Mouse (Mus musculus) olfactory bulb, adult 2 months (tissue): Measurements from ENCODE around the gene Bdh1. TPM values are rescaled to one million over a fixed set of nuclear protein-coding genes. Genes with fewer than 3 reads are reported as not detected.
A peak's percentile ranks its signal among the peaks of the same experiment; 100 is the strongest.

ENCODE experiments used
- H3K27ac ChIP-seq: fragments of 200-500 bp; 2 replicates; pipeline ENCODE4 v1.5.1; 2012; ENCODE audit warnings: low read depth, low read length; ENCODE audit not compliant: insufficient read depth
- H3K4me1 ChIP-seq: fragments of 200-500 bp; 2 replicates; pipeline ENCODE4 v1.6.1; 2012; ENCODE audit warnings: low read length; ENCODE audit not compliant: control insufficient read depth, insufficient read depth
- H3K4me3 ChIP-seq: fragments of 200-500 bp; 2 replicates; pipeline ENCODE4 v1.5.1; 2012; ENCODE audit warnings: mild to moderate bottlenecking, low read depth, low read length, moderate library complexity; ENCODE audit not compliant: insufficient read depth
- CTCF ChIP-seq: fragments of 200-500 bp; IDR thresholded peaks from 2 replicates; pipeline ENCODE4 v1.5.1; 2012; ENCODE audit warnings: low read depth, mild to moderate bottlenecking, low read length, moderate library complexity; ENCODE audit not compliant: insufficient read depth
- POLR2A ChIP-seq: fragments of 200-500 bp; IDR thresholded peaks from 2 replicates; pipeline ENCODE4 v1.6.1; 2012; ENCODE audit warnings: mild to moderate bottlenecking, low read depth, low read length, moderate library complexity; ENCODE audit not compliant: insufficient read depth
- WGBS: fragments of 180-500 bp; shearing (Covaris S2); methylation state at CpG from one replicate; pipeline ENCODE4 v1.1.7; 2018; 5-methylcytosine and 5-hydroxymethylcytosine counted together
- polyA plus RNA-seq: library from polyadenylated mRNA; stranded (reverse); fragments of >200 nt; gene quantifications from 2 replicates; pipeline ENCODE4 v1.2.4, GENCODE M21; 2012; ENCODE audit warnings: low replicate concordance; ENCODE audit not compliant: missing spikeins, insufficient read depth, insufficient read length

The Bdh1 gene
- polyA plus RNA-seq, 1 experiment: not detected

- 91% methylated on average over 6 of the region's 6 CpGs for WGBS
- Histone ChIP-seq H3K27ac (no peak overlapping the region), H3K4me3 (no peak overlapping the region), H3K4me1 (peaks cover 5% of the 10 kb centered on the region)
- TF ChIP-seq POLR2A: no peak
- TF ChIP-seq CTCF: no peak
These were observed 4.5 kb downstream of the Bdh1 start for GRCm38 (mm10) chr16:31426496-31427126.

- Histone ChIP-seq H3K27ac (peak overlapping the region; percentile 74), H3K4me1 (peaks cover 15% of the 10 kb centered on the region)
- 3% methylated on average over 11 of the region's 11 CpGs for WGBS
These were observed 6.2 kb downstream of the Bdh1 start for GRCm38 (mm10) chr16:31428335-31428674.

GRCm38 (mm10) chr16:31428675-31429470 lies 6.8 kb downstream of the Bdh1 start:
- Histone ChIP-seq H3K27ac (peak overlapping the region; percentile 74), H3K4me1 (peaks cover 20% of the 10 kb centered on the region), H3K4me3 (peak overlapping the region; percentile 70)
- TF ChIP-seq POLR2A (peak; percentile 70), CTCF (no peak)
- under 1% methylated on average over 65 of the region's 65 CpGs for WGBS

More at GRCm38 (mm10) chr16:31428335-31428674, 6.2 kb downstream of the Bdh1 start:
- TF ChIP-seq POLR2A: no peak
- no peak for TF ChIP-seq CTCF
- H3K4me3 ChIP-seq: peak overlapping the region; percentile 70

GRCm38 (mm10) chr16:31429471-31430155 lies 7.5 kb downstream of the Bdh1 start:
- peak overlapping the region; percentile 70 for H3K4me3 ChIP-seq
- WGBS: under 1% methylated on average over 49 of the region's 49 CpGs
- TF ChIP-seq CTCF (no peak), POLR2A (peak; percentile 70)
- peak overlapping the region; percentile 85 for H3K27ac ChIP-seq
- H3K4me1 ChIP-seq: peaks cover 22% of the 10 kb centered on the region

GRCm38 (mm10) chr16:31433466-31434110 lies 11.5 kb downstream of the Bdh1 start:
- WGBS: 41% methylated on average over 12 of the region's 12 CpGs
- no peak overlapping the region for H3K4me3 ChIP-seq

GRCm38 (mm10) chr16:31435146-31435545 lies 13.1 kb downstream of the Bdh1 start:
- WGBS: 77% methylated on average over 4 of the region's 4 CpGs
- Histone ChIP-seq H3K4me1 (peaks cover 23% of the 10 kb centered on the region), H3K4me3 (no peak overlapping the region), H3K27ac (no peak overlapping the region)
- TF ChIP-seq CTCF (no peak), POLR2A (no peak)

More at GRCm38 (mm10) chr16:31433466-31434110, 11.5 kb downstream of the Bdh1 start:
- TF ChIP-seq CTCF: no peak
- Histone ChIP-seq H3K4me1 (peaks cover 23% of the 10 kb centered on the region), H3K27ac (no peak overlapping the region)

- TF ChIP-seq CTCF: no peak
- TF ChIP-seq POLR2A: no peak
- Histone ChIP-seq H3K27ac (no peak overlapping the region), H3K4me1 (peaks cover 21% of the 10 kb centered on the region), H3K4me3 (no peak overlapping the region)
- WGBS: 69% methylated on average over 9 of the region's 9 CpGs
These were observed 14.0 kb downstream of the Bdh1 start for GRCm38 (mm10) chr16:31436085-31436484.

GRCm38 (mm10) chr16:31437358-31437757 lies 15.3 kb downstream of the Bdh1 start:
- no peak overlapping the region for H3K27ac ChIP-seq
- peaks cover 16% of the 10 kb centered on the region for H3K4me1 ChIP-seq
- TF ChIP-seq POLR2A (no peak), CTCF (no peak)
- WGBS: 95% methylated on average over 11 of the region's 11 CpGs
- no peak overlapping the region for H3K4me3 ChIP-seq
